Mouse (Mus musculus) megakaryocyte progenitor cell, adult 5-6 weeks (primary cell): ENCODE results near the gene Gm21818. TPM values are rescaled to one million over a fixed set of nuclear protein-coding genes. Genes with fewer than 3 reads are reported as not detected.
A peak's percentile ranks its signal among the peaks of the same experiment; 100 is the strongest.
"Not testable (repeated sequence)": the region's sequence is repeated elsewhere in the genome, so short reads cannot be mapped to it uniquely, and the experiment has no call there.

Experiments
- ATAC-seq: replicated peaks from 2 replicates; pipeline ENCODE4 v1.8.0; 2016; ENCODE audit warnings: mild to moderate bottlenecking, moderate TSS enrichment, inconsistent platforms; ENCODE audit not compliant: poor library complexity
- total RNA-seq, 2 experiments: library from RNA; stranded (forward) in 1 of 2; stranded (reverse) in 1 of 2; fragments of 157-497, 149-512 nt in 1 of 2; fragments of 200-1000 nt in 1 of 2; gene quantifications; 2 replicates each; pipeline versions ENCODE4 v1.2.3 to v1.2.4; 2015 to 2017

Gm21818 gene
- total RNA-seq (2015) (not detected in 2 replicates), total RNA-seq (2017) (not detected in 2 replicates)

- ATAC-seq: not testable (repeated sequence)
Observed at GRCm38 (mm10) chr13:120172133-120172532, at the start of gene Gm21818. TSS of gene Gm21818 (plus strand) at chr13:120172433.

- not testable (repeated sequence) for ATAC-seq
Observed at GRCm38 (mm10) chr13:120139946-120140345, 32.3 kb upstream of the Gm21818 start, which contains the start of gene Gm20767. TSS of gene Gm20767 (plus strand) at chr13:120140246.

- 0 out of 2 replicates have a peak, but pooled peaks have one; percentile 23 for ATAC-seq
Observed at GRCm38 (mm10) chr13:120142348-120142747, 29.9 kb upstream of the Gm21818 start.

DNA sequence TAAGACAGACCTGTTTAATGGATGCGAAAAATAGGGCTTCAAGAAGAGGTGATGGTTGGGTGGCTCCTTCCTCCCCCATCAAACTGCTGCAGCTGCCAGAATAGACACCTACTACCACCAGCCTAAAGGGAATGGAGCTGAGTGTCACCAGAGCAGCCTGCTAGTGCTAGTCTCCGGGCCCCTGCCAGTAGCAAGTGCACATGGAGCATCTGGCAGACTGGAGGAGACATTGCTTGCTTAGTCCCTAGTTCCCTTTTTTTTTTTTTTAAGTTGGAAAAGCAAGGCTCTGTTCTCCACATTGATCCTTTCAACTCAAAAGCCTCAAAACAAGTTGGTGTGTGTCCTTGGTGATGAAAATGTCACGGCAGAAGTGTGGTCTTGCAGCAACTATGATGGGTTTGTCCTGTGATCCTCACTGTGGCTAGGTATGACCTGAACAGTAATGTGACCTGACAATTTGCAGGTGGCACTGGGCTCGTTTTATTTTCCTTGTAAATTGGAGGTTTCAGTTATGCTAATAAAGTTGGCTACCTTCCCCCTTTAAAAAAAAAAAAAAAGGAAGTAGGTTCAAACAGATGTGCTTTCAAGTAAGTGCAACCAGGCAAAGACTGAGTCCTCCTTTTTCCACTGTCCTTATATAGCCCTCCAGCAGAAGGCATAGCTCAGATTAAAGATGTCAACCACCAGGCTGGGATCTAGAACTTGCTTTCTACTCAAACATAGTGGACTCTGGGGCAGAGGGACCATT, 22.4 kb upstream of the Gm21818 start:
- ATAC-seq: peak; percentile 78

DNA sequence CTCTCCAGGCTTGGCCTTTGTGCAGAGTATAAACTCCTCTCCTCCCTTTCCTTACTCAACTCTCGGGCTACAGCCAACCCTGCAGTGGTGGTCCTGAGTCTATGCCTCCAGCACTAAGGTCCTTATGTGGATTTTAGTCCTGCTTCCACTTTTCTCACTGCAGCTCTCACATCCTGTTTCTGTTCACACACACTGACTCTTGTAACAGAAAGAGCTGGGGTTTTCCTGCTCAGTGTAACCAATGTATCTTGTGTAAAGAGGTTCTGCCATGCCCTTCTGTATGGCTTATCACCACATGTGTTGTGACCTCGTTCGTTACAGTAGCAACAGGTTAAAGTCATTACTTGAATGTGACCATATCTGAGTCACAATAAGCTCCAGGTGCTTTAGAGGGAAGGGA, 21.6 kb upstream of the Gm21818 start:
- peak; percentile 66 for ATAC-seq

DNA sequence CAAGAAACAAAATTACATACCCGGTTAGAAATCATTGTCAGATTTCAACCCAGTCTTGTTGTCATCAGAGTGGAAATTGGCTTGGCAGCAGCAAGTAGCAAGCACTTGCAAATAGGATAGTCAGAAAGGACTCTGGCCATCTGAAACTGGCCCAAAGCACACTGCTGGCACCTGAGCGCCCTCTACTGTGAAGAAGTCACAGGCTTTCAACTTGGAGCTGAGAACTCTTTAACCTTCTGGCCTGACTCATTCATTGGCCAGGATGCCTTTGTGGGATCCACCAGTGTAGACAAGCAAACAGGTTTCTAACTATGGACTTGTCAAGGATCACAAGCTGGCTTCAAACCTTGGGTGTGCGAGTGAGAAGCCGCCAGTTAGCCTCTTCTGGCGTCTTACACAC, 3.9 kb upstream of the Gm21818 start:
- ATAC-seq: peak; percentile 81

DNA sequence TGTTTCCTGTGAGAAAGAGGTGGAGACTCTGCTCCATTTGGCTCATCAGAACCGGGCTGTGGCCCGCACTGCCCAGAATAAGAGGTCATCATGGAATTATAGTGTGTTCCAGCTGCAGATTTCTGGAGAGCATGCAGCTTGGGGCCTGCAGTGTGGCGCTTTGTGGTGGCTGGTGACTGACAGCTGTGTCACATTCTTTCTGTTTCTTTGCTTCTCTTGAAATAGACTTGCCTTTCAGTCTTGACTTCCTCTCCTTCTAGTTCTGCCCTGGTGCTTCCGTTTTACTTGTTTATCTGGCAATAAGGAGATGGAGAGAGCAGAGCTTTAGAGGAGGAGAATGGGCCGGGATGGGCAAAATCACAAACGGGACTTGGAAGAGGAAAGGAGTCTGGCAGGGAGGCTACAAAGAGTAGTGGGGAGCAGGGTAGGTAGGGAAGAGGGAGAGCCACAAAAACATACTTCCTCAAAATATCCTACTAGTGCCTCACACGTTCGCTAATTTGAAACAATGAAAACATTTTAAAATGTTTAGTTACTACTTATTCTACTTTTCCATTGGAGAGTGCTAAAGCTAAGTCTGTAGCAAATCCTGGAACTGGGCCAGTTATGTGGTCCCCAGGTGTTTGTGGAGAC, 24.1 kb downstream of the Gm21818 start:
- peak; percentile 56 for ATAC-seq

DNA sequence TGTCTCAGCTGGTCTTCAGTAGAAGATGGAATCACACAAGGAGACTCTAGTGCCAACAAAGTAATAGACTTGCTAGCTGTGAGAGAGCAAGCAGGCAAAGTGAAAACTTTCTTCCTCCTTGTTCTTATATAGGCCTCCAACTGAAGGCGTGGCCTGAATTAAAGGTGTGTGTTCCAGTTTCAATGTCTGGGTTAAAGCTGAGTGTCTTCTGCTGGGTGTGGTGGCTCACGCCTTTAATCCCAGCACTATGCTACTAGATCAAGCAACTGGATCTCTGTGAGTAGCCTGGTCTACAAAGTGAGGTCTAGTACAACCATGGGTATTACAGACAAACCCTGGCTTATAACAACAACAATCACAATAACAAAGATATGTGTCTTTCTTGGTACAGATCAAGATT, 43.6 kb downstream of the Gm21818 start, which contains the start of gene Gm21762:
Gm21762 (minus strand) TSS at position 101 of the 400 bp plus-strand sequence.
- ATAC-seq: not testable (repeated sequence)

DNA sequence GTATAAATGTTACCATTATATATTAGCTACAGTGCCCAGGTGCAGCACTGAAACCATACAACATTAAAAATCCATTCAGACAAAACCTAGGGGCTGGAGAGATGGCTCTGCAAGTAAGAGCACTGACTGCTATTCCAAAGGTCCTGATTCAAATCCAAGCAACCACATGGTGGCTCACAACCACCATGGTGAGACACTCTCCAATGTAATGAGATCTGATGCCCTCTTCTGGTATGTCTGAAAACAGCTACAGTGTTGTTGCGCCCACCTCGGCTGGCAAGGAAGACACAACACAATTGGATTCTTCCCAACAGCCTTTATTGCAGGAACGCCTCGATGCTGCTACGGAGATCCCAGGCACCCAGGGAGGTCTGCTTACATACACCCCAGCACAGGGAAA, 48.7 kb downstream of the Gm21818 start:
- ATAC-seq: peak; percentile 76

DNA sequence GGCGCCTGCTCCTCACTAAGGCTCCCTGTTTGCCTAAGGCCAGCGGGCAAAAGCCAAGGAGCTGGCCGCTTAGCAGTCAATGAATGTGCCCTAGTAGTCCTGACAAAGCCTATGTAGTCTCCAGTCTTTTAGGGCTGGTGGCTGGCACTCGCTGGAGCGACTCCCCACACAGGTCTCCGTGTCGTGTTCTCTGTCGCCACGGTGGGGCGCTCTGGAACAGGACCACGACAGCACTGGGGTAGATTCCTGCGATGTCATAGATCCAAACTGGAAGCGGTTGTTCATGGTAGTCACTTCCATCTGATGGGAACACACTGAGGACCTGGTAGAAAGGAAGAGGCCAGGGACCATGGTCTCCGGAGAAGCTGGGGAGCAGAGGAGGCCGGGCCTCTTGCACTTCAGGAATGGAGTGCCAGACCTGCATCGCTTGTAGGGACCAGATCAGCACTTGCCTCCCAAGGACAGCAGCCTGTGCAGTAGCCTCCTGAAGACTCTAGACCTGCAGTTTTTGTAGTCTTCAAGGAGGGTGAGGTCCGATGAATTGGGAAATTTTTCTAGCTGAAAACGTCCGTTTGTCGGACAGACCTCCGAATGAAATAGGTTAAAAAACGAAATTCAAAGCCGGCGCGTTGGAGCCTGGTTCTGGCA, 50.9 kb downstream of the Gm21818 start:
- peak; percentile 69 for ATAC-seq

Other genes starting within 250 kb of the Gm21818 start
- not detected in 2 replicates for gene Gm21761, start 243.2 kb upstream of the Gm21818 start, total RNA-seq (2015)
- gene Gm21761, start 243.2 kb upstream of the Gm21818 start, total RNA-seq (2017): not detected in 2 replicates
- gene B020031M17Rik, start 221.6 kb upstream of the Gm21818 start, total RNA-seq (2015): not detected in 2 replicates
- gene B020031M17Rik, start 221.6 kb upstream of the Gm21818 start, total RNA-seq (2017): not detected in 2 replicates
- gene Gm36079, start 145.4 kb upstream of the Gm21818 start, total RNA-seq (2015): 3.7 TPM in 1 of 2 replicates, not detected in the other
- not detected in 2 replicates for gene Gm36079, start 145.4 kb upstream of the Gm21818 start, total RNA-seq (2017)
- gene Gm21188, start 120.2 kb upstream of the Gm21818 start, total RNA-seq (2015): 70.2 and 71.3 TPM in 2 replicates
- gene Gm21188, start 120.2 kb upstream of the Gm21818 start, total RNA-seq (2017): 34.4 and 35.7 TPM in 2 replicates
- gene Gm20767, start 32.2 kb upstream of the Gm21818 start, total RNA-seq (2015): not detected in 2 replicates
- not detected in 2 replicates for gene Gm20767, start 32.2 kb upstream of the Gm21818 start, total RNA-seq (2017)
- not detected in 2 replicates for gene Gm21762, start 43.5 kb downstream of the Gm21818 start, total RNA-seq (2015)
- not detected in 2 replicates for gene Gm21762, start 43.5 kb downstream of the Gm21818 start, total RNA-seq (2017)
- not detected in 2 replicates for gene Gm21731, start 66.7 kb downstream of the Gm21818 start, total RNA-seq (2015)
- not detected in 2 replicates for gene Gm21731, start 66.7 kb downstream of the Gm21818 start, total RNA-seq (2017)
- gene AF067061, start 90.7 kb downstream of the Gm21818 start, total RNA-seq (2015): not detected in 2 replicates
- not detected in 2 replicates for gene AF067061, start 90.7 kb downstream of the Gm21818 start, total RNA-seq (2017)
- 8.0 and 14.7 TPM in 2 replicates for gene BC147527, start 128.0 kb downstream of the Gm21818 start, total RNA-seq (2015)
- gene BC147527, start 128.0 kb downstream of the Gm21818 start, total RNA-seq (2017): 22.3 and 23.6 TPM in 2 replicates
- gene Tcstv3, start 144.4 kb downstream of the Gm21818 start, total RNA-seq (2015): not detected in 2 replicates
- gene Tcstv3, start 144.4 kb downstream of the Gm21818 start, total RNA-seq (2017): not detected in 2 replicates